Mouse (Mus musculus): ENCODE data around the gene Scn3a.

- TF ChIP-seq POLR2A (IDR thresholded peaks at IDR 0.05; ENCODE audit: low read depth, low read length) (no peak), CTCF (conservative IDR thresholded peaks at IDR 0.05; ENCODE audit: insufficient read depth, insufficient read length, low read depth, low read length) (no peak)
These were observed 20.1 kb downstream of the Scn3a start for GRCm38 (mm10) chr2:65547341-65547740.

Data from kidney, adult 2 months (tissue).